ENCODE assay signal across 20 mouse cellular contexts in genomic region chr8:111622553-111622952, GRCm38 (mm10). TPM values are rescaled to one million over a fixed set of nuclear protein-coding genes. Genes with fewer than 3 reads are reported as not detected.
A peak's percentile ranks its signal among the peaks of the same experiment; 100 is the strongest.
DNase-seq lines count a peak whose midpoint lies in the region; ATAC-seq and TF ChIP-seq lines count a peak whose summit lies in the region.
"Had no signal": no experiment of that assay in that cellular context is flagged by ENCODE, and none has a peak within 500 bp of the region (broad histone marks: within the 10 kb centered on the region; RNA-seq: fewer than 3 reads in every experiment).

No protein-coding gene starts in this region.

- peak; percentile 25 for DNase-seq in cerebellum, adult 8-10 months
- no peak for DNase-seq in cerebellum, postnatal 4 days (ENCODE audit: low spot score in 2 of 2)
- no peak for DNase-seq in lung, postnatal 0 days (ENCODE audit: low spot score)
- no peak for DNase-seq in lung, postnatal 4 days
- no peak for DNase-seq in urinary bladder, postnatal 10 days (ENCODE audit: low spot score)
- DNase-seq: cerebellum, adult 11 months; gastrocnemius, postnatal 25 days; heart, postnatal 36 days; layer of hippocampus, postnatal 36 days; lung, postnatal 10 days; spleen, adult 18-20 months had no signal

- WGBS in hindbrain, embryonic 13.5 days: 58% methylated on average over 10 of the region's 10 CpGs
- 67% methylated on average over 10 of the region's 10 CpGs for WGBS in hindbrain, embryonic 12.5 days
- 91% methylated on average over 10 of the region's 10 CpGs for WGBS in lung, postnatal 0 days

- peak; percentile 27; the same call in 1 of the 2 replicates for TF ChIP-seq CTCF in lung, postnatal 0 days (IDR thresholded peaks at IDR 0.05)
- TF ChIP-seq CTCF in ES-Bruce4 (IDR thresholded peaks at IDR 0.05; ENCODE audit: low read depth, low read length): no peak

- ATAC-seq in hindbrain, embryonic 13.5 days (ENCODE audit: low FRiP score): no peak
- ATAC-seq in hindbrain, embryonic 12.5 days (ENCODE audit: low FRiP score): no peak
- ATAC-seq in lung, postnatal 0 days: no peak
- ATAC-seq: hindbrain, postnatal 0 days had no signal

- peak overlapping the region; percentile 60; the same call in 1 of the 2 replicates for H3K27ac ChIP-seq in hindbrain, embryonic 13.5 days
- H3K27ac ChIP-seq in hindbrain, embryonic 12.5 days: no peak overlapping the region; the same call in 1 of the 2 replicates
- no peak overlapping the region for H3K27ac ChIP-seq in lung, postnatal 0 days (ENCODE audit: low read length)
- H3K27ac ChIP-seq in ES-Bruce4 (ENCODE audit: insufficient read depth, low read length): peak overlapping the region; percentile 57
- H3K27ac ChIP-seq: embryonic facial prominence, embryonic 13.5 days; heart, embryonic 13.5 days; hindbrain, postnatal 0 days; liver, embryonic 14.5 days; stomach, embryonic 15.5 days had no signal

- no peak for TF ChIP-seq EP300 in lung, postnatal 0 days (IDR thresholded peaks at IDR 0.05)
- TF ChIP-seq EP300 in ES-Bruce4 (IDR thresholded peaks at IDR 0.05; ENCODE audit: insufficient read depth, low read depth, low read length): 0 out of 2 replicates have a peak, but pooled peaks have one; percentile 28

- no peak overlapping the region for H3K4me2 ChIP-seq in hindbrain, embryonic 13.5 days
- no peak overlapping the region for H3K4me2 ChIP-seq in hindbrain, embryonic 12.5 days (replicated peaks)
- no peak overlapping the region for H3K4me2 ChIP-seq in lung, postnatal 0 days (replicated peaks; ENCODE audit: low read depth, low read length)
- H3K4me2 ChIP-seq: embryonic facial prominence, embryonic 13.5 days; heart, embryonic 13.5 days; stomach, embryonic 15.5 days had no signal

- no peak overlapping the region for H3K4me3 ChIP-seq in hindbrain, embryonic 13.5 days
- no peak overlapping the region for H3K4me3 ChIP-seq in hindbrain, embryonic 12.5 days
- no peak overlapping the region for H3K4me3 ChIP-seq in lung, postnatal 0 days (ENCODE audit: low read depth, low read length)
- peak overlapping the region; percentile 2 for H3K4me3 ChIP-seq in ES-Bruce4 (ENCODE audit: low read depth, low read length)
- H3K4me3 ChIP-seq: embryonic facial prominence, embryonic 13.5 days; heart, embryonic 13.5 days; stomach, embryonic 15.5 days had no signal

- peaks cover 43% of the 10 kb centered on the region for H3K36me3 ChIP-seq in hindbrain, embryonic 13.5 days
- H3K36me3 ChIP-seq in hindbrain, embryonic 12.5 days: peaks cover 39% of the 10 kb centered on the region
- H3K36me3 ChIP-seq in lung, postnatal 0 days (ENCODE audit: insufficient read depth, low read length): no peaks in the 10 kb centered on the region
- no peaks in the 10 kb centered on the region for H3K36me3 ChIP-seq in ES-Bruce4 (ENCODE audit: control insufficient read depth, insufficient read depth, low read length, poor library complexity, severe bottlenecking)

- no peak for TF ChIP-seq POLR2A in ES-Bruce4 (IDR thresholded peaks at IDR 0.05; ENCODE audit: insufficient read depth, low read length)

- H3K9ac ChIP-seq in hindbrain, embryonic 13.5 days: peak overlapping the region; percentile 39; the same call in 1 of the 2 replicates
- H3K9ac ChIP-seq in hindbrain, embryonic 12.5 days: no peak overlapping the region
- no peak overlapping the region for H3K9ac ChIP-seq in lung, postnatal 0 days (replicated peaks; ENCODE audit: low read depth)
- no peak overlapping the region for H3K9ac ChIP-seq in ES-Bruce4 (ENCODE audit: low read depth, poor library complexity, severe bottlenecking)
- H3K9ac ChIP-seq: embryonic facial prominence, embryonic 13.5 days; heart, embryonic 13.5 days; liver, embryonic 14.5 days; stomach, embryonic 15.5 days had no signal

- no peaks in the 10 kb centered on the region for H3K27me3 ChIP-seq in hindbrain, embryonic 13.5 days
- no peaks in the 10 kb centered on the region for H3K27me3 ChIP-seq in hindbrain, embryonic 12.5 days
- no peaks in the 10 kb centered on the region for H3K27me3 ChIP-seq in lung, postnatal 0 days (replicated peaks; ENCODE audit: insufficient read depth, low read length)
- H3K27me3 ChIP-seq in ES-Bruce4 (ENCODE audit: control insufficient read depth, insufficient read depth, low read length, poor library complexity, severe bottlenecking): no peaks in the 10 kb centered on the region
- H3K27me3 ChIP-seq: CH12.LX; embryonic facial prominence, embryonic 13.5 days; heart, embryonic 13.5 days; stomach, embryonic 15.5 days had no signal

- H3K4me1 ChIP-seq in hindbrain, embryonic 13.5 days (replicated peaks): peaks cover 18% of the 10 kb centered on the region
- H3K4me1 ChIP-seq in hindbrain, embryonic 12.5 days: peaks cover 9% of the 10 kb centered on the region
- H3K4me1 ChIP-seq in lung, postnatal 0 days (ENCODE audit: insufficient read depth, low read depth, low read length): peaks cover 22% of the 10 kb centered on the region
- peaks cover 11% of the 10 kb centered on the region for H3K4me1 ChIP-seq in ES-Bruce4 (ENCODE audit: control insufficient read depth, insufficient read depth, low read length)

- no peaks in the 10 kb centered on the region for H3K9me3 ChIP-seq in hindbrain, embryonic 13.5 days
- no peaks in the 10 kb centered on the region for H3K9me3 ChIP-seq in hindbrain, embryonic 12.5 days (replicated peaks)
- H3K9me3 ChIP-seq in lung, postnatal 0 days (ENCODE audit: low read length): no peaks in the 10 kb centered on the region
- no peaks in the 10 kb centered on the region for H3K9me3 ChIP-seq in ES-Bruce4 (replicated peaks; ENCODE audit: control insufficient read depth, insufficient read depth, low read length, poor library complexity, severe bottlenecking)
- H3K9me3 ChIP-seq: embryonic facial prominence, embryonic 13.5 days; heart, embryonic 13.5 days; stomach, embryonic 15.5 days had no signal

RNA-seq across cellular contexts. Expression of gene Ldhd, which starts 7.6 kb away (rescaled TPM):
- 0.52 and 0.53 TPM in 2 replicates for polyA plus RNA-seq in hindbrain, embryonic 13.5 days (2015; fragmentation: Nextera tagmentation; extraction: Ambion mirVana)
- polyA plus RNA-seq in hindbrain, embryonic 12.5 days (2016; fragmentation: Nextera tagmentation; extraction: Ambion mirVana): 0.29 and 0.50 TPM in 2 replicates
- polyA plus RNA-seq in lung, postnatal 0 days (2015; fragmentation: Nextera tagmentation; extraction: Ambion mirVana): 1.6 and 1.7 TPM in 2 replicates
- 1.1 and 1.7 TPM in 2 replicates for polyA plus RNA-seq in ES-Bruce4 (2011; ENCODE audit: insufficient read depth, insufficient read length, low read depth, missing spikeins)

RNA-seq across cellular contexts. Expression of gene Zfp1, which starts 20.6 kb away (rescaled TPM):
- polyA plus RNA-seq in hindbrain, embryonic 13.5 days (2015; fragmentation: Nextera tagmentation; extraction: Ambion mirVana): 27.6 and 28.1 TPM in 2 replicates
- polyA plus RNA-seq in hindbrain, embryonic 12.5 days (2016; fragmentation: Nextera tagmentation; extraction: Ambion mirVana): 24.8 and 26.2 TPM in 2 replicates
- polyA plus RNA-seq in lung, postnatal 0 days (2015; fragmentation: Nextera tagmentation; extraction: Ambion mirVana): 11.1 and 11.5 TPM in 2 replicates
- polyA plus RNA-seq in ES-Bruce4 (2011; ENCODE audit: insufficient read depth, insufficient read length, low read depth, missing spikeins): 21.2 and 22.3 TPM in 2 replicates

Comparison
In these comparisons a context has a peak if more than half of its experiments do, and no peak if none do; other contexts are left out.
1. H3K27ac ChIP-seq: peak in hindbrain, embryonic 13.5 days (single experiment) and ES-Bruce4 (single experiment); none in hindbrain, embryonic 12.5 days (single experiment) and lung, postnatal 0 days (single experiment).